Mouse (Mus musculus) lung, postnatal 0 days (tissue): Measurements from ENCODE around the gene Cdh1.

ENCODE experiments used
- CTCF ChIP-seq: IDR thresholded peaks from 2 replicates; pipeline ENCODE4 v1.5.1; 2016; ENCODE audit warnings: antibody characterized with exemption, mild to moderate bottlenecking
- EP300 ChIP-seq: IDR thresholded peaks from 2 replicates; pipeline ENCODE4 v1.6.1; 2016; ENCODE audit warnings: antibody characterized with exemption, mild to moderate bottlenecking, control low read depth

DNA sequence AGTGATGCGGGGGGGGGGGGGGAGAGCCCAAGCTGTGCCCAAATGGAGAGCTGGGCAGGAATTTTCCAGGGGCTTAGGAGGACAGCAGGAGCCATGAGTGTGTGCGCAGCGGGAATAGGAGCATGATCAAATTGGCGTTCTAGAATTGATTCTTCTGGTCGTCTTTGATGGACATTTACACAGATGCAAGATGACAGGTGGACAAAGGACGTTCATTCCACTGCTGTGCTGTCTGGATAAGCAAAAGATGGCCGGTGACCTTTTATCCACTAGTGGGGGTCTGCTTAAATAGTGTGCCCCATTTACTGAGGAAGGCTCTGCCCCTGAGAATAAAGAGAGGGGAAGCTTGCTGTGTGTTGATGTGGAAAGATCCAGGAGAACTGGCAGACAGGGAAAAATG is 34.1 kb upstream of the Cdh1 start:
- TF ChIP-seq CTCF (no peak), EP300 (no peak)
